Mouse (Mus musculus): ENCODE results near the gene Itga6. TPM values are rescaled to one million over a fixed set of nuclear protein-coding genes. Genes with fewer than 3 reads are reported as not detected.
"Not testable (repeated sequence)": the region's sequence is repeated elsewhere in the genome, so short reads cannot be mapped to it uniquely, and the experiment has no call there.

The Itga6 gene
- 100 to 1,000 TPM in 5 of 26 experiments, 10 to 100 TPM in 21; 10.1 to 124 (median 60.9) TPM for total RNA-seq (2018; cell fraction: chromatin; rRNA removed)
- 100 to 1,000 TPM in 8 of 26 experiments, 10 to 100 TPM in 18; 32.9 to 155 (median 72.0) TPM for total RNA-seq (2018; cell fraction: cytosol; rRNA removed)
- 100 to 1,000 TPM in 19 of 26 experiments, 10 to 100 TPM in 7; 38.5 to 295 (median 131) TPM for total RNA-seq (2018; cell fraction: nucleus; rRNA removed)
- polyA plus RNA-seq (2018), result 84.8 to 140 TPM (median 107 TPM) in 3 replicates

GRCm38 (mm10) chr2:71745610-71746374 lies at the start of gene Itga6:
Gene Itga6 (plus strand): TSS chr2:71745616.
- Histone ChIP-seq H3K4me3 (ENCODE audit: inconsistent target) (no peak within 1 kb of the TSS), H3K27ac (peak within 1 kb of the TSS; percentile 88), H3K79me2 (ENCODE audit: inconsistent target) (no peaks in the 10 kb centered on the region), H3K36me3 (ENCODE audit: inconsistent target) (no peaks in the 10 kb centered on the region)
- WGBS (ENCODE audit: missing documents), result 91% methylated on average over 6 of the region's 6 CpGs

- Histone ChIP-seq H3K27ac (no peak overlapping the region), H3K36me3 (ENCODE audit: inconsistent target) (no peaks in the 10 kb centered on the region), H3K79me2 (ENCODE audit: inconsistent target) (no peaks in the 10 kb centered on the region), H3K4me3 (ENCODE audit: inconsistent target) (no peak overlapping the region)
- 100% methylated on average over 1 of the region's 1 CpGs for whole genome bisulfite sequencing (ENCODE audit: missing documents)
Observed at GRCm38 (mm10) chr2:71696776-71697175, 48.6 kb upstream of the Itga6 start.

GRCm38 (mm10) chr2:71697408-71698336 lies 47.7 kb upstream of the Itga6 start:
- Histone ChIP-seq H3K27ac (no peak overlapping the region), H3K4me3 (ENCODE audit: inconsistent target) (no peak overlapping the region), H3K36me3 (ENCODE audit: inconsistent target) (no peaks in the 10 kb centered on the region), H3K79me2 (ENCODE audit: inconsistent target) (no peaks in the 10 kb centered on the region)
- WGBS (ENCODE audit: missing documents), result 93% methylated on average over 8 of the region's 8 CpGs

- Histone ChIP-seq H3K4me3 (ENCODE audit: inconsistent target) (no peak overlapping the region), H3K79me2 (ENCODE audit: inconsistent target) (no peaks in the 10 kb centered on the region), H3K36me3 (ENCODE audit: inconsistent target) (no peaks in the 10 kb centered on the region), H3K27ac (0 out of 2 replicates have a peak overlapping the region, but pooled peaks have one; percentile 31)
- WGBS (ENCODE audit: missing documents), result 67% methylated on average over 6 of the region's 6 CpGs
Observed at GRCm38 (mm10) chr2:71698366-71698765, 47.0 kb upstream of the Itga6 start.

- WGBS (ENCODE audit: missing documents), result 85% methylated on average over 7 of the region's 7 CpGs
- no peaks in the 10 kb centered on the region for H3K79me2 ChIP-seq (ENCODE audit: inconsistent target)
- peak overlapping the region; percentile 31 for H3K27ac ChIP-seq
- H3K4me3 ChIP-seq (ENCODE audit: inconsistent target), result no peak overlapping the region
- no peaks in the 10 kb centered on the region for H3K36me3 ChIP-seq (ENCODE audit: inconsistent target)
Observed at GRCm38 (mm10) chr2:71698942-71699341, 46.5 kb upstream of the Itga6 start.

GRCm38 (mm10) chr2:71701341-71701740 lies 44.1 kb upstream of the Itga6 start:
- 75% methylated on average over 3 of the region's 3 CpGs for WGBS (ENCODE audit: missing documents)
- Histone ChIP-seq H3K27ac (no peak overlapping the region), H3K79me2 (ENCODE audit: inconsistent target) (no peaks in the 10 kb centered on the region), H3K36me3 (ENCODE audit: inconsistent target) (no peaks in the 10 kb centered on the region), H3K4me3 (ENCODE audit: inconsistent target) (no peak overlapping the region)

- no peaks in the 10 kb centered on the region for H3K79me2 ChIP-seq (ENCODE audit: inconsistent target)
Observed at GRCm38 (mm10) chr2:71704309-71704708, 41.1 kb upstream of the Itga6 start.

GRCm38 (mm10) chr2:71708886-71709285 lies 36.5 kb upstream of the Itga6 start:
- H3K79me2 ChIP-seq (ENCODE audit: inconsistent target), result no peaks in the 10 kb centered on the region
- H3K27ac ChIP-seq, result no peak overlapping the region
- 78% methylated on average over 4 of the region's 5 CpGs for WGBS (ENCODE audit: missing documents)
- no peaks in the 10 kb centered on the region for H3K36me3 ChIP-seq (ENCODE audit: inconsistent target)
- no peak overlapping the region for H3K4me3 ChIP-seq (ENCODE audit: inconsistent target)

More at GRCm38 (mm10) chr2:71704309-71704708, 41.1 kb upstream of the Itga6 start:
- 94% methylated on average over 5 of the region's 5 CpGs for WGBS (ENCODE audit: missing documents)
- Histone ChIP-seq H3K27ac (no peak overlapping the region), H3K36me3 (ENCODE audit: inconsistent target) (no peaks in the 10 kb centered on the region), H3K4me3 (ENCODE audit: inconsistent target) (no peak overlapping the region)

- Histone ChIP-seq H3K79me2 (ENCODE audit: inconsistent target) (no peaks in the 10 kb centered on the region), H3K27ac (no peak overlapping the region), H3K4me3 (ENCODE audit: inconsistent target) (no peak overlapping the region), H3K36me3 (ENCODE audit: inconsistent target) (no peaks in the 10 kb centered on the region)
- 100% methylated on average over 2 of the region's 2 CpGs for WGBS (ENCODE audit: missing documents)
Observed at GRCm38 (mm10) chr2:71711640-71712039, 33.8 kb upstream of the Itga6 start.

- Histone ChIP-seq H3K79me2 (ENCODE audit: inconsistent target) (no peaks in the 10 kb centered on the region), H3K27ac (no peak overlapping the region), H3K36me3 (ENCODE audit: inconsistent target) (no peaks in the 10 kb centered on the region), H3K4me3 (ENCODE audit: inconsistent target) (no peak overlapping the region)
- WGBS (ENCODE audit: missing documents), result 96% methylated on average over 5 of the region's 5 CpGs
Observed at GRCm38 (mm10) chr2:71714416-71714815, 31.0 kb upstream of the Itga6 start.

GRCm38 (mm10) chr2:71719005-71719386 lies 26.4 kb upstream of the Itga6 start:
- Histone ChIP-seq H3K27ac (no peak overlapping the region), H3K79me2 (ENCODE audit: inconsistent target) (no peaks in the 10 kb centered on the region), H3K36me3 (ENCODE audit: inconsistent target) (no peaks in the 10 kb centered on the region), H3K4me3 (ENCODE audit: inconsistent target) (no peak overlapping the region)
- WGBS (ENCODE audit: missing documents), result 86% methylated on average over 9 of the region's 9 CpGs

- no peak overlapping the region for H3K4me3 ChIP-seq (ENCODE audit: inconsistent target)
- H3K36me3 ChIP-seq (ENCODE audit: inconsistent target), result no peaks in the 10 kb centered on the region
- WGBS (ENCODE audit: missing documents), result 92% methylated on average over 5 of the region's 5 CpGs
- no peaks in the 10 kb centered on the region for H3K79me2 ChIP-seq (ENCODE audit: inconsistent target)
- H3K27ac ChIP-seq, result no peak overlapping the region
Observed at GRCm38 (mm10) chr2:71719387-71720034, 25.9 kb upstream of the Itga6 start.

GRCm38 (mm10) chr2:71720556-71720955 lies 24.9 kb upstream of the Itga6 start:
- not testable (repeated sequence) for H3K4me3 ChIP-seq (ENCODE audit: inconsistent target); H3K79me2 ChIP-seq (ENCODE audit: inconsistent target); H3K27ac ChIP-seq; H3K36me3 ChIP-seq (ENCODE audit: inconsistent target)
- 80% methylated on average over 2 of the region's 2 CpGs for WGBS (ENCODE audit: missing documents)

GRCm38 (mm10) chr2:71722913-71723312 lies 22.5 kb upstream of the Itga6 start:
- H3K36me3 ChIP-seq (ENCODE audit: inconsistent target), result no peaks in the 10 kb centered on the region
- no peaks in the 10 kb centered on the region for H3K79me2 ChIP-seq (ENCODE audit: inconsistent target)
- no peak overlapping the region for H3K4me3 ChIP-seq (ENCODE audit: inconsistent target)
- no peak overlapping the region for H3K27ac ChIP-seq
- 38% methylated on average over 5 of the region's 5 CpGs for WGBS (ENCODE audit: missing documents)

Data from macrophage (primary cell).